Mouse (Mus musculus) heart, adult 11 months (tissue): Measurements from ENCODE around the gene Ear2.
A peak's percentile ranks its signal among the peaks of the same experiment; 100 is the strongest.
"Not testable (repeated sequence)": the region's sequence is repeated elsewhere in the genome, so short reads cannot be mapped to it uniquely, and the experiment has no call there.

Experiments used
- DNase-seq: peaks from one replicate; pipeline ENCODE4 v3.0.0; 2022

Gene Ear2

GRCm38 (mm10) chr14:44102354-44102753, at the start of gene Ear2:
Gene Ear2 (plus strand): TSS chr14:44102654.
- DNase-seq = not testable (repeated sequence)

- DNase-seq = not testable (repeated sequence)
Measured at GRCm38 (mm10) chr14:44067879-44068278, 34.6 kb upstream of the Ear2 start.

GRCm38 (mm10) chr14:44070595-44070994, 31.9 kb upstream of the Ear2 start:
- not testable (repeated sequence) for DNase-seq

GRCm38 (mm10) chr14:44077785-44078341, 24.6 kb upstream of the Ear2 start:
- peak; percentile 86 for DNase-seq

- DNase-seq = not testable (repeated sequence)
Measured at GRCm38 (mm10) chr14:44086588-44086987, 15.9 kb upstream of the Ear2 start.

GRCm38 (mm10) chr14:44087535-44087934, 14.9 kb upstream of the Ear2 start:
- DNase-seq = not testable (repeated sequence)

- peak; percentile 86 for DNase-seq
Measured at GRCm38 (mm10) chr14:44091524-44091923, 10.9 kb upstream of the Ear2 start.

GRCm38 (mm10) chr14:44094445-44094844, 8.0 kb upstream of the Ear2 start:
- DNase-seq = not testable (repeated sequence)

GRCm38 (mm10) chr14:44100030-44100429, 2.4 kb upstream of the Ear2 start:
- not testable (repeated sequence) for DNase-seq

- DNase-seq = no peak
Measured at GRCm38 (mm10) chr14:44110981-44111380, 8.5 kb downstream of the Ear2 start.

- not testable (repeated sequence) for DNase-seq
Measured at GRCm38 (mm10) chr14:44123551-44123950, 21.1 kb downstream of the Ear2 start, which contains the start of gene Gm3327. Gene Gm3327 (plus strand): TSS chr14:44123851.
